Mouse (Mus musculus) kidney, postnatal 14 days (tissue): Measurements from ENCODE around the gene Gm45062.

Source experiments
- DNase-seq: peaks from one replicate; pipeline ENCODE4 v3.0.0; 2022; ENCODE audit warnings: mixed read lengths

Gene Gm45062

DNA sequence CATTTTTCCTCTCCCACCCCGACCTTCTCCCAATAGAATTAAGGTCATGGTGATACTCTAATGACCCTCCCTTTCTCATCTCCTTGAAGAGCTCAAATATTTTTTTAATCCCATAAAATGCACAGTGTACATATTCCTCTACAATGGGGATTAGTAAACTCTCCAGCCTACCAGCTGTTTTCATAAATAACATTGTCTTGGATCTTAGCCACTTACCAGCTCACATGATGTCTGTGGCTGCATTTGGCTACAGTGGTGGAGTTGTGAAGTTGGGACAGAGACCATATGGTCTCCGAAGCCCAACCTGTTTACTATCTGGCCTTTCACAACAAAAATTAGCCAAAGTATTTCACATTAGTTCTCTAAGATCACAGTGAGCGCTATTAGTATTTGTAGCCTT, 111.4 kb downstream of the Gm45062 start:
- peak; percentile 16 for DNase-seq

DNA sequence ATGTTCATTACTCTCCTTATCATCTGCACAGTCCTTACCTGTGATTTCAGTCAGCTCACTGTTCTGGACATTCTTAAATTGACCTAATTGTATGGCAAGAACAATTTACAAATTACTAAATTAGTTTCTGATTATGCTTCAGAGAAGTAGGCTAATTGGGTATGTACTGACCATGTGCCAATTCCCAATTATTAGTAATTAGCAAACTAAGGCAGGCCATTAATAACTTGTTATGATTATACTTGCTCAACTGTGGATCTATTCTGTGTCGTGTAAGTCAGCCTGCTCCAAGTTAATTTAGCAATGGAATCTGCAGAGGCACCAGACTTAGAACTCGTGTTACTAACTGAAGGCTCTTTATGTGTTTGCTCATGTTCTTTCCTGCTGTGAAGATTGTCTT, 113.8 kb downstream of the Gm45062 start:
- no peak for DNase-seq

DNA sequence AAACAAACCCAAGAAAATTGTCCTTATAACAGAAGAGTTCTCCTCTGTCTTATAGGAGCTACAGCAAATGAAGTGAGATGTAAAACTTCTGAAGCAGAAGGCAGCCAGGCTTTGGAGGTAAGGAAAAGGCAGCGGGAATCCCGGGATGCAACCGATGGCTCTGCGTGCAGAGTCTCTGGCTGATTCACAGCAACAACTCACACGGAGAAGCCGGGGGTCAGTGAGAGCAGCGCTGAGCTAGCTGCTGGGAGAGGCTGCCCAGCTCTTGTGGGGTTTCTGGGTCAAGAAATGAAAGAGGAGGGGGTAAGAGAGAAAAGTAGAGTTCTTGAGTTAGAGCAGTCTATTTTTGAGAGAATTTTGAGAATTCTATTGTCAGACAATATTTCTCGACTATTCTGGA, 114.6 kb downstream of the Gm45062 start:
- no peak for DNase-seq

DNA sequence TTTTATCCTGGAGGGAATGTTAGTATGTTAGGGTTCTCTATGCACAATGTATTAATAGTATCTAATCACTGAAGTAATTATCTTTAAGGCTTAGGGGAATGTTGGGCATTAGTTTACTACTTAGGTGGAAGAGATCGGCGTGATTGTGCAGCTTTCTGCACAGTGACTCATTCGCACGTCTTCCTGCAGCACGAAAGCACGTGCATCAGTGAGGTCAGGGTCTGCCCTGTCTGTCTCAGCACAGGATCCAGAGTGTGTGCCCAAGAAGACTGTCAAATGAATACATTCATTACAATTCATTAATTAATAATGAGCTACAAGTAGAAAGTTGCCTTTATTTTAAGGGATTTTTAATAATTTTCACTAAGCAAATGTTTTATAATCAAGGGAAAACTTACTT, 115.0 kb downstream of the Gm45062 start:
- DNase-seq, result no peak

DNA sequence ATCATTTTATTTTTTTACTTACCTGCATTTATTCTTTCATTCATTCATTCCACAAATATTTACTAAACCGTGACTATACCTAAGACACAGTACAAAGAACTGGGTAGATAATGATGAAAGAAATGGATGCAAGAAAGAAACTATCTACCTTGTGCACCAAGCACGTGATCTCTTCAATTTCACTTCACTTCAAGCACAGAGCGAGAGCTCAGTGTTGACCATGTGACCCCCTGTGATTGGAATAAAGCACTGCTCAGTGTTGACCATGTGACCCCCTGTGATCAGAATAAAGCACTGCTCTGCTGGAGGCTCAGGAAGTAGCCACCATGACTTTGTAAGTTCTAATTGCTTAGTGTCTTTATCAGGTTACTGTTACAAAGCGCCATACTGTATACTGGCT, 115.5 kb downstream of the Gm45062 start:
- no peak for DNase-seq

DNA sequence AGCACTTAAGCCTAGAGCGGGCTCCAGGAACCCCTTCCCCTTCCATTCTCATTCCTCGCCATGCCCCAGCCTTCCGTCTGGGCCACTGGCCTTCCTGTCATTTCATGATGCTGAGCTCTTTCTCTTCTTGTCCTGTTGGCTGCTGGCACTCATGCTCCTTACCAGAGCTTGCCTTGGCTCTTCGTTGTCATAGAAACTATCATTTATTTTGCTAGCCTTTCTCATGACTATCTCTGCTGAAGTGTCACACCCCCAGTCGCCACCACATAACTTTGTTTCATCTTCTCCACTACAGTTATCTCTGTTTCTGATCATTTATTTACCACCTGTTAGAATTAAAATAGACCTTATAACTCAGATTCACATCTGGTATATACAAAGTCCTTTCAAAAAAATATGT, 117.1 kb downstream of the Gm45062 start:
- no peak for DNase-seq

DNA sequence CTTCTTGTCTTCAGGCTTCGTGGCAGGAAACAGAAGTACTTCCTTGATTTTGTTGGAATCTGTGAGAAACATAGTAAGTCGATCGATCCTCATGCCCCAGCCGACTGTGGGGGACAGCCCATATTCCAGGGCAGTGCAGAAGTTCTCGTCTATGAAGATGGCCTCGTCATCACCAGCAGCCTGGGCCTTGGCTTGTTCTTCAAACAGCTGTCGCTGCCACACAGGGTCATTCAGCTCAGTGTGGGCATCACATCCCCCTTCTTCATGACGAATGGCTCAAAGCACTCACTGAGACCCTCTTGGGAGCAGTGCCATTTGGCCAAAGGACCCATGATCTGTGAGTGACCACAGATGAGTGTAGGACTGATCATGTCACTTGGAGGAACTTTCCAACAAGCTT, 118.4 kb downstream of the Gm45062 start:
- no peak for DNase-seq

DNA sequence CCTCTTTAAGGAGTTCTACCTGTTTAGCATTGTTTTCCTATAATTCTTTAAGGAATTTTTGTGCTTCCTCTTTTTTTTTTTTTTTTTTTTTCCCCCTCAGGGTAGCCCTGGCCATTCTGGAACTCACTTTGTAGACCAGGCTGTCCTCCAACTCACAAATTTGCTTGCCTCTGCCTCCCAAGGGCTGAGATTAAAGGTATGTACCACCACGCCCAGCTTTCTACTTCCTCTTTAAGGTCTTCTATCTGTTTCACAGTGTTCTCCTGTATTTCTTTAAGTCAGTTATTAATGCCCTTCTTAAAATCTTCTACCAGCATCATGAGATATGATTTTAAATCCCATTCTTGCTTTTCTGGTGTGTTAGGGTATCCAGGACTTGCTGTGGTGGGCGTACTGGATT, 130.1 kb downstream of the Gm45062 start:
- no peak for DNase-seq

GRCm38 (mm10) chr6:8390296-8390695, 131.0 kb downstream of the Gm45062 start:
- no peak for DNase-seq

- DNase-seq, result no peak
Observed at GRCm38 (mm10) chr6:8390935-8391334, 131.7 kb downstream of the Gm45062 start.

GRCm38 (mm10) chr6:8393029-8393428, 133.8 kb downstream of the Gm45062 start:
- no peak for DNase-seq

- no peak for DNase-seq
Observed at GRCm38 (mm10) chr6:8394044-8394443, 134.8 kb downstream of the Gm45062 start.

- no peak for DNase-seq
Observed at GRCm38 (mm10) chr6:8395061-8395460, 135.8 kb downstream of the Gm45062 start.

GRCm38 (mm10) chr6:8397252-8397651, 138.0 kb downstream of the Gm45062 start:
- no peak for DNase-seq

DNA sequence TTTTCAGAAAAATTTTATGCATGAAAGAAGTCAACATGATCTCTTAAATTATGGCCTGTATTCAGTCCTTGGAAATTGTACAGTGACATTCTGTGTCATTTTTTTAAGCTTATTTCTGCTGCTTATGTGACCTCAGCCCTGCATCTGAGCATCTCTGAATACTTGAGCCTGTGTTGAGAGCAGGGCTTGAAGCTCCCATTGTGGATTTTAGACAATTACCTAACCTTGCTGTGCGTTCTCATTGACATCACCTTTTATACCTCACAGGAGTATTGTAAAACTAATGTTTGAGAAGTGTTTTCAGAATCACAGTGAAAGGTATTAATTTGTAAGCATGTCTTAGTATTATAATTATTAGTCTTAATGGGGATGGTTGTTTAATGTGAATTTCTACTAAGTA, 140.5 kb downstream of the Gm45062 start:
- no peak for DNase-seq

- no peak for DNase-seq
Observed at GRCm38 (mm10) chr6:8403127-8403526, 143.9 kb downstream of the Gm45062 start.

DNA sequence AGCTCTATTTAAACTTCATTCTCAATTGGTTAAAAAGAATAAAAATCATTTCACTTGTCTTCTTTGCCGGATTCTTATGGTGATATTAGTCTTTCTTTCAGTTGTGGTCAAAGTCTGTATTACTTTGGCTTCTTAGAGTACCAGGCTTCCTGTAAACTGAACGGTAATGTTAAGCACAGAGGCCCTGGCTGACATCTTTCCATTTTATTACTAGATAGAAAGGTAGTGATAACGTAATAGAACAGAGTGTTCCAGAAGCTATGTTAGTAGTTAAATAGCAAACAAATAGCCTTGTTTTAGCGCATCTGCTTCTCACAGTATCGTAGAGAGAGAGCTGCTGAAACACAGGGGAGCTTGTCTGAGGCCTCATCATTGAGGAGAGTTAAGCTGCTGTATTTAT, 146.6 kb downstream of the Gm45062 start:
- no peak for DNase-seq

- no peak for DNase-seq
Observed at GRCm38 (mm10) chr6:8408332-8408731, 149.1 kb downstream of the Gm45062 start.

DNA sequence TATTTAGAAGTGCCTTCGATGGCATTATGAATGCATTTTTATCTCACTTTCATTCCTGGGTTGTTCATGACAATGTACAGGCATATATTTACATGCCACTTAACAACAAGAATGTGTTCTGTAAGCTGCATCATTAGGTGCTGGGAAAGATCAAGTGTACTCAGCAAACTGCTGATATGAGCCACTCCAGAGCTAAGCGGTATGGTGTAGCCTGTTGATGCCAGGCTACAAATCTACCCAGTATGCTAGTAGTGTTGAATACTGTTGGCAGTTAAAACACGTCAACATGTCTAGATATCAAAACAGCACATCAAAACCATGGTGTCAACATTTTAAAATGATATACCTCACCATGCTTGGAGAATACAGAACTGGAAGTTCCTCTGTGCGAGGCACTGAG, 150.6 kb downstream of the Gm45062 start:
- DNase-seq, result no peak

DNA sequence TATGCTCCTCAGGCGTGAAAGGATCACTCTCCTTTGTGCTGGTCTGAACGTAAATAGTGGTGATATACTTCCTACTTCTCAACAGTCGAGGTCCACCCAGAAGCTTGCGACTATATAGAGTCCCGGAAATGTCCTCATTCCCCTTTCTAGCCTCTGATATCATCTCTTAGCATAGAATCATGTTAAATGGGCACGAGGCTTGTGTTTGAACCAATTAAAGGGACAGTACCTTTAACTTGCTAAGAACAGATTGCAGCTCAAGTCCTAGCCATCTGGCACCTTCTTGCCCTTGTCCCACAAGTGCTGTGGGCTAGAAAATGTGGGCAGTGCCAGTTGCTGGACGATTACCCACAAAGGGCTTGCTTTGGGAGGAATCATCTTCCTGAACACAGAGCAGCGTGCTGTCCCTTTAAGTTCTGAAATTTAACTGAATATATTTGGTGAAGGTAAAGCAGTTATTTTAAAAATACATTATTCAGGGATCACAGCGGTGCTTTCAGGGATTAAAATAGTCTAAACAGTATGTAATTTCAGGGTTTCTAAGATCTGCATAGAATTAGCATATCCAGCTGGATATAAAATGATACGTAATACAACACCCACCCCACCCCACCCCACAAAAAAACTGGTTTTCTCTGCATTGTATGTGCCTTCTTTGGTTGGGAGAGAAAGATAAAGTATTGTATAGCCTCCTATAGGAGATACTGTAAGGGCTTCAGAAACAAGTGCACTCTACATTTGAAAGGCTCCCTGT, 153.8 kb downstream of the Gm45062 start:
- no peak for DNase-seq

- DNase-seq, result peak; percentile 18
Observed at GRCm38 (mm10) chr6:8414020-8414419, 154.8 kb downstream of the Gm45062 start.

DNA sequence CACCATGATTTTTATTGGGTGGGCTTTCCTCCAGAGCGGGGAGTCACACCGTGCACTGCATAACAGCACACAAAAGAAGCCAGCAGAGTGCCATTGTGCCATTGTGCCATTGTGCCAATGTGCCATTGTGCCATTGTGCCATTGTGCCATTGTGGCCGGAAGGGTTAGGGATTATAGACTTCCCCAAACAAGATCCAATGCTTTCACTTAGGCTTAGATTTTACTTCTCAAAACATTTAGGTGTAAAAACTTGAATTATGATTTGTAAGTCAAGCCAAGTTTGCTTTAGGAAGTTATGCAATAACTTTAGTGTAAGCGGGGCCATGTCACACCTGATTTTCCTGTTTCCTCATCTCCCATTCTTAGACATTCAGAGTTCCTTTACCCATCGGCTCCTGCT, 156.6 kb downstream of the Gm45062 start:
- DNase-seq, result no peak

GRCm38 (mm10) chr6:8416802-8417569, 157.7 kb downstream of the Gm45062 start:
- DNase-seq, result no peak

GRCm38 (mm10) chr6:8419485-8420186, 160.4 kb downstream of the Gm45062 start:
- no peak for DNase-seq
